Mouse (Mus musculus) hindbrain, postnatal 0 days (tissue): Measurements from ENCODE around the gene Hnrnpa2b1. TPM values are rescaled to one million over a fixed set of nuclear protein-coding genes. Genes with fewer than 3 reads are reported as not detected.
A peak's percentile ranks its signal among the peaks of the same experiment; 100 is the strongest.

Experiments
- ATAC-seq: fragments of 200-750 bp; cut with Nextera tagmentation; 2 replicates; pipeline ENCODE4 v1.8.0; 2017; ENCODE audit warnings: mild to moderate bottlenecking, moderate TSS enrichment, moderate library complexity
- DNase-seq: peaks from one replicate; pipeline ENCODE4 v3.0.0-alpha.2; 2015; ENCODE audit warnings: low spot score
- H3K27ac ChIP-seq: fragments of 300-500 bp; sonication (generic); 2 replicates; pipeline ENCODE4 v1.5.1; 2014; ENCODE audit warnings: mild to moderate bottlenecking
- H3K27me3 ChIP-seq: fragments of 300-500 bp; sonication (generic); 2 replicates; pipeline ENCODE4 v1.6.1; 2014; ENCODE audit warnings: low read length, mixed read lengths; ENCODE audit not compliant: insufficient read depth
- H3K36me3 ChIP-seq: fragments of 300-500 bp; sonication (generic); 2 replicates; pipeline ENCODE4 v1.6.1; 2014; ENCODE audit warnings: low read length, mixed read lengths; ENCODE audit not compliant: insufficient read depth
- H3K4me1 ChIP-seq: fragments of 300-500 bp; sonication (generic); 2 replicates; pipeline ENCODE4 v1.6.1; 2014; ENCODE audit warnings: antibody characterized with exemption, low read length, mixed read lengths; ENCODE audit not compliant: insufficient read depth
- H3K4me2 ChIP-seq: fragments of 300-500 bp; sonication (generic); 2 replicates; pipeline ENCODE4 v1.6.1; 2014; ENCODE audit warnings: low read depth, mild to moderate bottlenecking, low read length, moderate library complexity, mixed read lengths
- H3K4me3 ChIP-seq: fragments of 300-500 bp; sonication (generic); 2 replicates; pipeline ENCODE4 v1.5.1; 2014; ENCODE audit warnings: low read length
- H3K9ac ChIP-seq: fragments of 300-500 bp; sonication (generic); replicated peaks from 2 replicates; pipeline ENCODE4 v1.6.1; 2014; ENCODE audit warnings: mild to moderate bottlenecking, low read length, moderate library complexity, mixed read lengths
- H3K9me3 ChIP-seq: fragments of 300-500 bp; sonication (generic); 2 replicates; pipeline ENCODE4 v1.6.1; 2016; ENCODE audit warnings: low read length, mixed read lengths
- CTCF ChIP-seq: IDR thresholded peaks from 2 replicates; pipeline ENCODE4 v1.5.1; 2016; ENCODE audit warnings: antibody characterized with exemption, control low read depth, low read depth
- WGBS: fragments of 180-500 bp; shearing (Covaris S2); extraction: QIAGEN DNeasy Blood & Tissue Kit; methylation state at CpG from one replicate; pipeline ENCODE4 v1.1.7; 2014; 5-methylcytosine and 5-hydroxymethylcytosine counted together
- polyA plus RNA-seq: library from polyadenylated mRNA; unstranded; fragments of >200 nt; fragmentation: Nextera tagmentation; extraction: Ambion mirVana; gene quantifications from 2 replicates; pipeline ENCODE4 v1.2.1, GENCODE M21; 2015
- total RNA-seq: library from RNA; depleted of rRNA; stranded (reverse); fragments of >200 nt; gene quantifications from 2 replicates; pipeline ENCODE4 v1.2.3, GENCODE M21; 2014

Gene Hnrnpa2b1
- total and polyA plus RNA-seq, 2 experiments from 2014 or later = 192 to 876 TPM

DNA sequence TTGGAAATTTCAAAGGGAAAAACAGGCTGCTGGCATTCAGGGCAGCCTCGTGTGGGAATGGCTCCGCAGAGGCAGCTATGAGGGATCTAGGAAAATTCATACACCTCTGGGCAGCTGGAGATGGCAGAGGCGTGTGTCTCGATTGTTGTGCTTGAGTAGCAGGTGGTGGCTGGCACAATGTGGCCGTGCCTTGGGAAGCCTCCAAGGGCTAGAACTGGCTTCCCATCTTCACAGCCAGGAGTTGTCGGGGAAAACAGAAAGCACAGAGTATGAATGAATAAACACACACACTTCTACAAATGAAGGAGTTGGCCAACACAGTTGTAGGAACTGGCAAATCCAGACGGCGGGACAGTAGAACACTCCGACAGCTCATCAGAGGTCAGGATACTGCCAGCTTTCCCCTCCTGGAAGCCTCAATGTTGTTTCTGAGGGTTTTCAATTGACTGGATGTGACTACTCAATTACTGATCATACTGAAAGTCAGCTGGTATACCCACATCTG is 30.8 kb downstream of the Hnrnpa2b1 start:
- Histone ChIP-seq H3K4me3 (no peak overlapping the region), H3K27ac (no peak overlapping the region), H3K36me3 (no peaks in the 10 kb centered on the region), H3K9me3 (no peaks in the 10 kb centered on the region), H3K27me3 (no peaks in the 10 kb centered on the region), H3K4me1 (no peaks in the 10 kb centered on the region), H3K9ac (no peak overlapping the region), H3K4me2 (no peak overlapping the region)
- TF ChIP-seq CTCF = no peak
- DNase-seq (no peak), ATAC-seq (no peak)
- 59% methylated on average over 9 of the region's 9 CpGs for WGBS

DNA sequence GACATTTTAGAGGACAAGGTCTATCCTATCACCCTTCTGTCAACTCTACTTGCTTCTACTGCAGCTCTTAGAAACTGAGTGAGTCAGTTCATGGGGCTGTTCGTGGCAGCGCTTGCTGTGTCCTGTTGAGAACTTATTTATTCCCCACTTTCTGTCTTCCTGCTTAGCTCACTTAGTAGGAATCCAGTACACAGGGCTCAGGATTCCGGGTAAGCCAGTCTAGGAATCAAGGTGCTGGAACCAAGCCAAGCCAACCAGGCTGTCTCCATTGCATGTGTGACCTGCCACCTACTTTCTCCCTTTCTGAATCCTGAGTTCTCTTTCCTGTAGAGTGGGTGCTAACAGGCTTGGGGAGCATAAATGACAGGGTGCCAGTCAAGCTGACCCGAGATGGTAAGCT is 32.0 kb downstream of the Hnrnpa2b1 start:
- Histone ChIP-seq H3K9ac (no peak overlapping the region), H3K4me3 (no peak overlapping the region), H3K9me3 (no peaks in the 10 kb centered on the region), H3K4me1 (no peaks in the 10 kb centered on the region), H3K4me2 (no peak overlapping the region), H3K36me3 (no peaks in the 10 kb centered on the region), H3K27ac (no peak overlapping the region), H3K27me3 (no peaks in the 10 kb centered on the region)
- 75% methylated on average over 4 of the region's 4 CpGs for WGBS
- ATAC-seq (no peak), DNase-seq (no peak)
- no peak for TF ChIP-seq CTCF

DNA sequence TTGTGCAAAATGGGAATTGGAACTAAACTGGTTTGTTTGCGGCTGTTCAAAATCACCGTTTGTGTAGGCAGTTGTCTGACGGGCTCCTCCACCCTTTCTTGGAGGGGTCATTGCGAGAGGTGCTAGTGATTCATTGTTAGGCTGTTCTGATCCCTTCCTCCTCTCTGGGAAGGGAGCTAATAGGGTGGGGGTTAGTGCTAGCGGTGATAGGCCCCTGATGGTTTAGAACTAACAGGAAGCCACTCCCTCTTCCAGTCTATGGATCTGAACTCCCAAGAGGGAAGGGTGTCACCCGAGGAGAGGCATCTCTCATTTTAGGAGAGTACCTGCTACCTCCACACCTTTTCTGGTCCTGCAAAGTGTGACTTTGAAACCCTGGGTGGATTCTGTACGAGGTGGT is 35.4 kb downstream of the Hnrnpa2b1 start:
- WGBS = 41% methylated on average over 7 of the region's 7 CpGs

DNA sequence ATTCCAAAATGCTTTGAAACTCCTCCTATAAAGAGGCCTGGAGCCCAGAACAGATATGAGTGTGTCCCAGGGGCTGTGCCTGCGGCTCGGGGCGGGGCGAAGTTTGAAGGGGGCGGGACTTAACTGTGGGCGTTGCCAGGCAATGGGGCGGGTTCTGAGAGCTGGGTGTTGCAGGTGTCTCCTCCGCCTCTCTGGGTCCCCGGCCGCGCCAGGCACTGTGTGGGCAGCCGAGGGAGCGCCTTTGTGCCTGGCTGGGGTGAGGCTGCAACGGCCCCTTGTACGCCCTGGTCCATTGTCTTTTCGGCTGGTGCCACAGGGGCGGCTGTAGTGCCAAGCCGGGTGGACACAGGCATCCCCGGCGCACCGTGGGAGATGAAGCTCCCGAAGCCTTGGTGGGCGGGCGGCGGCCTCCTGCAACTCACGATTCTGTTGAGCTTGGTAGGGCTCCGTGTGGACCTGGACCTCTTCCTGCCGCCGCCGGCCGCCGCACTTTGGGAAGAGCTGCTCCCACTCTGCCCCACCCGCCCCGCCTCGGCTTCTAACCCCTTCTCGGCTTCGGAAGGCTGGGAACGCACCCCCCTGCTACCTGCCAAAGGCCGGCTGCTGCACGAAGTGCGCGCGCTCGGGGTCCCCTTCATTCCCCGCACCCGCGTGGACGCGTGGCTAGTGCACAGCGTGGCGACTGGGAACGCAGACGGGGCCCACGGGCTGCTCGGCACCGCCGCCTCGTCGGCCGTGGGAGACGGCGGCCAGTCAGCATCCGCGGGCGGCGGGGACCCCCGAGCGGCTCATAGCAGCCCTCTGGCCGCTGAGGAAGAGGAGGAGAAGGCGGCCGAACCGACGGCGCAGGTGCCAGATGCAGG is 36.9 kb downstream of the Hnrnpa2b1 start, which contains the start of gene Nfe2l3:
Nfe2l3 (plus strand) TSS at position 136 of the 863 bp plus-strand sequence.
- H3K9me3 ChIP-seq = no peaks in the 10 kb centered on the region
- peak within 1 kb of the TSS; percentile 71 for H3K4me2 ChIP-seq
- under 1% methylated on average over 74 of the region's 74 CpGs for whole genome bisulfite sequencing
- no peaks in the 10 kb centered on the region for H3K4me1 ChIP-seq
- peak within 1 kb of the TSS; percentile 50 for H3K4me3 ChIP-seq
- TF ChIP-seq CTCF = no peak
- H3K36me3 ChIP-seq = no peaks in the 10 kb centered on the region
- H3K27me3 ChIP-seq = no peaks in the 10 kb centered on the region
- no peak within 1 kb of the TSS for H3K27ac ChIP-seq
- peak; percentile 76 for ATAC-seq
- DNase-seq = peak; percentile 52
- peak within 1 kb of the TSS; percentile 66 for H3K9ac ChIP-seq

More for the DNA sequence above, 35.4 kb downstream of the Hnrnpa2b1 start:
- Histone ChIP-seq H3K27me3 (no peaks in the 10 kb centered on the region), H3K9me3 (no peaks in the 10 kb centered on the region), H3K4me2 (peak overlapping the region; percentile 71), H3K27ac (no peak overlapping the region), H3K9ac (peak overlapping the region; percentile 21), H3K4me1 (no peaks in the 10 kb centered on the region), H3K4me3 (peak overlapping the region; percentile 50), H3K36me3 (no peaks in the 10 kb centered on the region)
- ATAC-seq (no peak), DNase-seq (no peak)
- TF ChIP-seq CTCF = no peak

DNA sequence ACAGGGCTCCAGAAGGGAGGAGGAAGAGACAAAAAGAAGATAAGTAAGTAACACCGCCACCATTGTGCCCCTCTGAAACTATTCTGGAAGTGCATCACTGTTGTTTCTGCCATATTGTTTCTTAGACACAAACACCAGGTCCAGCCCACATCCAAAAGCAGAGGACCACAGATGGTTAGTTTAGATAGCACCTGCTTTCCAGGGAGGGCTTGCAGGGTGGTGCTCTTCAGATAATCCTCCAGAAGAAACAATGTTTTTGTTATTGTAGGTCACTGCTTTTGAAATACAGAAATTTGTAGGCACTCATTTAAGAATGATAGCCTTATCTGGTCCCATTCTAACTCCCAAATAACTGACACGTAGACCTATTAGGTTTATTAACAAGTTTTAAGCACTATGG is 45.2 kb downstream of the Hnrnpa2b1 start:
- H3K9ac ChIP-seq = no peak overlapping the region
- H3K4me3 ChIP-seq = no peak overlapping the region
- H3K4me2 ChIP-seq = no peak overlapping the region
- ATAC-seq (no peak), DNase-seq (no peak)
- H3K27ac ChIP-seq = no peak overlapping the region
- no peaks in the 10 kb centered on the region for H3K4me1 ChIP-seq
- H3K9me3 ChIP-seq = no peaks in the 10 kb centered on the region
- no peaks in the 10 kb centered on the region for H3K27me3 ChIP-seq
- no peak for TF ChIP-seq CTCF
- 94% methylated on average over 2 of the region's 2 CpGs for WGBS
- H3K36me3 ChIP-seq = no peaks in the 10 kb centered on the region

- no peaks in the 10 kb centered on the region for H3K9me3 ChIP-seq
- H3K4me3 ChIP-seq = no peak overlapping the region
- 58% methylated on average over 11 of the region's 11 CpGs for WGBS
- DNase-seq (no peak), ATAC-seq (no peak)
- no peaks in the 10 kb centered on the region for H3K27me3 ChIP-seq
- H3K4me2 ChIP-seq = no peak overlapping the region
- no peaks in the 10 kb centered on the region for H3K4me1 ChIP-seq
- H3K27ac ChIP-seq = no peak overlapping the region
- TF ChIP-seq CTCF = no peak
- H3K36me3 ChIP-seq = no peaks in the 10 kb centered on the region
- H3K9ac ChIP-seq = no peak overlapping the region
These were observed 46.1 kb downstream of the Hnrnpa2b1 start for GRCm38 (mm10) chr6:51423466-51424122.
